Mouse (Mus musculus): Measurements from ENCODE around the gene Nsmf. TPM values are rescaled to one million over a fixed set of nuclear protein-coding genes. Genes with fewer than 3 reads are reported as not detected.

The Nsmf gene
- total and polyA plus RNA-seq, 3 experiments = 28.5 to 30.9 (median 29.5) TPM

DNA sequence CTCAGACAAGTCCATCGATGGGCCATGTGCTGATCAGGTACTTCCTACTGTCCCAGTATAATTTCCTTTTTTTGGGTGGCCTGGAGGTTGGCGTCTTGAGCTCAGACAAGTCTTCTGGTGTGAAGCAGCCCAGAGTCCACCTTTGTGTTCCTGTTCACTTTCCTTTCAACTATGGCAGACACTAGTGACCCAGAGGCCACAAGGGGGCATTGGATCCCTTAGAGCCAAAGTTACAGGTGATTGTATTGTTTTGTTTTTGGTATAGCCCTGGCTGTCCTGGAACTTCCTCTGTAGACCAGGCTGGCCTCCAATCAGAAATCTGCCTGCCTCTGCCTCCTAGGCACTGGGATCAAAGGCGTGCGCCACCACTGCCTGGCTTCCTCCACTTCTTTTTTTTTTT lies 18.2 kb downstream of the Nsmf start:
- H3K4me1 ChIP-seq (ENCODE audit: insufficient read depth, low read depth, low read length) = 0 out of 2 replicates have a peak, but pooled peaks cover 3% of the 10 kb centered on the region
- no peaks in the 10 kb centered on the region for H3K9me3 ChIP-seq (replicated peaks)
- no peak for ATAC-seq (ENCODE audit: extremely low read depth, insufficient number of reproducible peaks, low FRiP score, poor library complexity, severe bottlenecking)
- no peak for DNase-seq (ENCODE audit: low spot score)
- peaks cover 19% of the 10 kb centered on the region for H3K27me3 ChIP-seq (ENCODE audit: insufficient read depth, low read length)
- H3K4me3 ChIP-seq (ENCODE audit: low read depth, low read length) = no peak overlapping the region
- H3K36me3 ChIP-seq (replicated peaks) = no peaks in the 10 kb centered on the region
- TF ChIP-seq POLR2AphosphoS5 (IDR thresholded peaks at IDR 0.05; ENCODE audit: insufficient replicate concordance, low read depth, low read length) (no peak), GATA1 (IDR thresholded peaks at IDR 0.05; ENCODE audit: borderline replicate concordance, low read length) (no peak)

DNA sequence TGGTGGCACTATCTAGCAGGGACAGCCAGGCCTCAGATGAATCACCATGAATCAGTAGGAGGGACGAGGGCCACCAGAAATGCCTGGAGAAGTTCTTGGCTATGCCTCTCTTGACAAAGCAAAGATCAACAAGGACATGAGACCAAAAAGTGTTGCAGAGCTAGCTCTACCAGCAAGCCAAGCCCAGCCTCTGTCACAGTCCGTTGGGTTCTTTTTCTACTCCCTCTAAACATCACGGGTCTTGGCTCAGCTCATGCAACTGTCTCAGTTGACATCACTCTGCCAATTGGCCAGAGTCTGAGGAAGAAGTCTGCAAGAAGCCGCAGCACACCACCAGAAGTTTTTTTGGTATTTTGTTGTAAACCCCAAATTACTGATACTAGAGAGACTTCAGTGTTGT lies 21.4 kb downstream of the Nsmf start:
- Histone ChIP-seq H3K36me3 (replicated peaks) (no peaks in the 10 kb centered on the region), H3K9me3 (replicated peaks) (no peaks in the 10 kb centered on the region), H3K4me1 (ENCODE audit: insufficient read depth, low read depth, low read length) (peaks cover 8% of the 10 kb centered on the region; the same call in 1 of the 2 replicates), H3K4me3 (ENCODE audit: low read depth, low read length) (no peak overlapping the region), H3K27me3 (ENCODE audit: insufficient read depth, low read length) (peaks cover 20% of the 10 kb centered on the region)
- DNase-seq (ENCODE audit: low spot score) = no peak
- ATAC-seq (ENCODE audit: extremely low read depth, insufficient number of reproducible peaks, low FRiP score, poor library complexity, severe bottlenecking) = no peak
- TF ChIP-seq GATA2 (IDR thresholded peaks at IDR 0.05; ENCODE audit: borderline replicate concordance, low read depth, low read length) = no peak
- no peak for TF ChIP-seq GATA1 (IDR thresholded peaks at IDR 0.05; ENCODE audit: borderline replicate concordance, low read length)
- no peak for TF ChIP-seq TAL1 (conservative IDR thresholded peaks at IDR 0.05; ENCODE audit: low read depth, low read length)
- no peak for TF ChIP-seq POLR2AphosphoS5 (IDR thresholded peaks at IDR 0.05; ENCODE audit: insufficient replicate concordance, low read depth, low read length)
- TF ChIP-seq CTCF (IDR thresholded peaks at IDR 0.05; ENCODE audit: low read depth, low read length) = no peak

DNA sequence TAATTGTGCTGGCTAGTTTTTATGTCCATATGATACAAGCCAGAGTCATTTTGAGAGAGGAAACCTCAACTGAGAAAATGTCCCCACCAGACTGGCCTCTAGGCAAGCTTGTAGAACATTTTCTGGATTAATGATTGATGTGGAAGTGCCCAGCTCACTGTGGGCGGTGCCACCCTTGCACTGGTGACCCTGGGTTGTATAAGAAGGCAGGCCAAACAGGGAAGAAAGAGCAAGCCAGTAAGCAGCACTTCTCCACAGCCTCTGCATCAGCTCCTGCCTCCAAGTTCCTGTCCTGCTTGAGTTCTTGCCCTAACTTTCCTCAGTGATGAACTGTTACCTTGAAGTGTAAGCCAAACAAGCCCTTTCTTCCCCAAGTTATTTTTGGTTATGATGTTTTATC lies 24.8 kb downstream of the Nsmf start:
- H3K4me1 ChIP-seq (ENCODE audit: insufficient read depth, low read depth, low read length) = peaks cover 8% of the 10 kb centered on the region; the same call in 1 of the 2 replicates
- no peaks in the 10 kb centered on the region for H3K36me3 ChIP-seq (replicated peaks)
- no peaks in the 10 kb centered on the region for H3K9me3 ChIP-seq (replicated peaks)
- ATAC-seq (ENCODE audit: extremely low read depth, insufficient number of reproducible peaks, low FRiP score, poor library complexity, severe bottlenecking) (no peak), DNase-seq (ENCODE audit: low spot score) (no peak)
- peaks cover 54% of the 10 kb centered on the region for H3K27me3 ChIP-seq (ENCODE audit: insufficient read depth, low read length)
- H3K4me3 ChIP-seq (ENCODE audit: low read depth, low read length) = no peak overlapping the region
- TF ChIP-seq GATA1 (IDR thresholded peaks at IDR 0.05; ENCODE audit: borderline replicate concordance, low read length) (no peak), POLR2AphosphoS5 (IDR thresholded peaks at IDR 0.05; ENCODE audit: insufficient replicate concordance, low read depth, low read length) (no peak), CTCF (IDR thresholded peaks at IDR 0.05; ENCODE audit: low read depth, low read length) (no peak), TAL1 (conservative IDR thresholded peaks at IDR 0.05; ENCODE audit: low read depth, low read length) (no peak), GATA2 (IDR thresholded peaks at IDR 0.05; ENCODE audit: borderline replicate concordance, low read depth, low read length) (no peak)

DNA sequence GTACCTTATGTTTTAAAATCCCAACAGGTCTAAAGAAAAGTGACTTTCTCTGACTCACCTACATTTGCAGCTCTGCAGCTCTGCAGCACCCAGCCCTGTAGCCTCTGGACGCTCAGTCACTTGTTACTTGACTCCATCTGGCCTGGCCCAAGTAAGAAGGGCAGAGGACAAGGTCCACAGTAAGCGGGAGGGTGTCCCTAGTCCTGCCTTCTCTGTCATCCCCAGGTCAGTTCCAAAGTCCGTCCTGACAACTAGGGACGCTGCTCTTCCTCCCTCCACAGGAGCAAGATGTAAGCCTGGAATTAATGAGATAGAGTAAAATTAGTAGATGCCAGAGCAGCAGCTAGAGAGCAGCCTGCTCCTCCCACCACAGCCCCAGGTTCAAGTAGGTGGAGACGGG lies 25.9 kb downstream of the Nsmf start, which contains the start of gene Entpd8:
Entpd8 (plus strand) TSS at position 229 of the 400 bp plus-strand sequence.
- H3K4me3 ChIP-seq (ENCODE audit: low read depth, low read length) = no peak within 1 kb of the TSS

DNA sequence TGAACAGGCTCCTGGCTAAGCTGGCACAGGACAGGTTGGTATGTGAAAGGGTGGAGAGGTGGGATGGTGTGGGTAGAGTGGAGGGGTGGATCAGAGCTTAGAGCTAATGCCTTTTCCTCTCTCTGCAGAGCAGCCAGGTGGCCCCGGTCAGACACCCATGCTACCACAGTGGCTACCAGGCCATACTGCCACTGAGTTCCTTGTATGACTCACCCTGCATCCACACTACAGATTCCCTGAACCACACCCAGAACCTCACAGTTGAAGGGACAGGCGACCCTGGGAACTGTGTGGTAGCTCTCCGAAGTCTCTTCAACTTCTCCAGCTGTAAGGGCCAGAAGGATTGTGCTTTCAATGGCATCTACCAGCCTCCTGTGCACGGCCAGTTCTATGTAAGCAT lies 29.5 kb downstream of the Nsmf start:
- H3K4me3 ChIP-seq (ENCODE audit: low read depth, low read length) = no peak overlapping the region
- H3K9me3 ChIP-seq (replicated peaks) = no peaks in the 10 kb centered on the region
- H3K36me3 ChIP-seq (replicated peaks) = no peaks in the 10 kb centered on the region
- DNase-seq (ENCODE audit: low spot score) (no peak), ATAC-seq (ENCODE audit: extremely low read depth, insufficient number of reproducible peaks, low FRiP score, poor library complexity, severe bottlenecking) (no peak)
- no peak for TF ChIP-seq GATA2 (IDR thresholded peaks at IDR 0.05; ENCODE audit: borderline replicate concordance, low read depth, low read length)
- TF ChIP-seq GATA1 (IDR thresholded peaks at IDR 0.05; ENCODE audit: borderline replicate concordance, low read length) = no peak
- TF ChIP-seq TAL1 (conservative IDR thresholded peaks at IDR 0.05; ENCODE audit: low read depth, low read length) = no peak
- no peak for TF ChIP-seq POLR2AphosphoS5 (IDR thresholded peaks at IDR 0.05; ENCODE audit: insufficient replicate concordance, low read depth, low read length)
- no peak for TF ChIP-seq CTCF (IDR thresholded peaks at IDR 0.05; ENCODE audit: low read depth, low read length)
- peaks cover 7% of the 10 kb centered on the region; the same call in 1 of the 2 replicates for H3K4me1 ChIP-seq (ENCODE audit: insufficient read depth, low read depth, low read length)
- H3K27me3 ChIP-seq (ENCODE audit: insufficient read depth, low read length) = peaks cover 78% of the 10 kb centered on the region

More for the DNA sequence above, 25.9 kb downstream of the Nsmf start, which contains the start of gene Entpd8:
- no peaks in the 10 kb centered on the region for H3K36me3 ChIP-seq (replicated peaks)
- no peak for TF ChIP-seq GATA2 (IDR thresholded peaks at IDR 0.05; ENCODE audit: borderline replicate concordance, low read depth, low read length)
- TF ChIP-seq GATA1 (IDR thresholded peaks at IDR 0.05; ENCODE audit: borderline replicate concordance, low read length) = no peak
- no peak for TF ChIP-seq TAL1 (conservative IDR thresholded peaks at IDR 0.05; ENCODE audit: low read depth, low read length)
- TF ChIP-seq POLR2AphosphoS5 (IDR thresholded peaks at IDR 0.05; ENCODE audit: insufficient replicate concordance, low read depth, low read length) = no peak
- TF ChIP-seq CTCF (IDR thresholded peaks at IDR 0.05; ENCODE audit: low read depth, low read length) = no peak
- ATAC-seq (ENCODE audit: extremely low read depth, insufficient number of reproducible peaks, low FRiP score, poor library complexity, severe bottlenecking) (no peak), DNase-seq (ENCODE audit: low spot score) (no peak)
- H3K27me3 ChIP-seq (ENCODE audit: insufficient read depth, low read length) = peaks cover 61% of the 10 kb centered on the region
- H3K4me1 ChIP-seq (ENCODE audit: insufficient read depth, low read depth, low read length) = peaks cover 4% of the 10 kb centered on the region; the same call in 1 of the 2 replicates
- no peaks in the 10 kb centered on the region for H3K9me3 ChIP-seq (replicated peaks)

DNA sequence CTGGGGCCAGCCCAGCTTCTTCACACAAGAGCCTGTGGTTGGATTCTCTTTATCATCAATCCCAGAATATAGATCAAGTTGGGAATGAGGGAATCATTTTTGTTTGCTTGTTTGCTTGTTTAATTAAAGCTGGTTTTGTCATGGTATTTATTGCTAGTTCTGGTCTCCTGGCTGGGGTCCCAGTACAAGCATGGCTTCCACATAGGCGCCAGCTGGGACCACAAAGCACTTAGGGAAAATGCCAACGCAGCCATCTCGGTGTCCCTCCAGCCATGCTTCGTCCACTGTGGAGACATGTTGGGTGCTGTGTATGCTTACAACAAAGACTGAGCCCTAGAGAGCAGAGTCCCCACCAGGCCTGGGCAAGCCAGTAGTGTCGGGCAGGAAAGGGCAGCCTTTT lies 31.4 kb downstream of the Nsmf start:
- H3K4me1 ChIP-seq (ENCODE audit: insufficient read depth, low read depth, low read length) = 0 out of 2 replicates have a peak, but pooled peaks cover 3% of the 10 kb centered on the region
- no peak for DNase-seq (ENCODE audit: low spot score)

More for the DNA sequence above, 31.4 kb downstream of the Nsmf start:
- no peak for ATAC-seq (ENCODE audit: extremely low read depth, insufficient number of reproducible peaks, low FRiP score, poor library complexity, severe bottlenecking)
- Histone ChIP-seq H3K9me3 (replicated peaks) (no peaks in the 10 kb centered on the region), H3K36me3 (replicated peaks) (no peaks in the 10 kb centered on the region), H3K4me3 (ENCODE audit: low read depth, low read length) (no peak overlapping the region), H3K27me3 (ENCODE audit: insufficient read depth, low read length) (peaks cover 89% of the 10 kb centered on the region)
- TF ChIP-seq TAL1 (conservative IDR thresholded peaks at IDR 0.05; ENCODE audit: low read depth, low read length) (no peak), POLR2AphosphoS5 (IDR thresholded peaks at IDR 0.05; ENCODE audit: insufficient replicate concordance, low read depth, low read length) (no peak), GATA1 (IDR thresholded peaks at IDR 0.05; ENCODE audit: borderline replicate concordance, low read length) (no peak), CTCF (IDR thresholded peaks at IDR 0.05; ENCODE audit: low read depth, low read length) (no peak), GATA2 (IDR thresholded peaks at IDR 0.05; ENCODE audit: borderline replicate concordance, low read depth, low read length) (no peak)
